Mouse (Mus musculus): ENCODE measurements at regions not wholly inside any gene's neighbourhood (a gene's known extent, or its start where the extent isn't known, plus 50 kb on each side); places are given as distances from the start of the nearest gene placed in this dataset.

- Histone ChIP-seq H3K9ac (ENCODE audit: low read depth, low read length) (no peak overlapping the region), H3K27me3 (ENCODE audit: control insufficient read depth, insufficient read depth, low read length) (no peaks in the 10 kb centered on the region), H3K27ac (ENCODE audit: low read depth, low read length) (no peak overlapping the region), H3K4me2 (replicated peaks; ENCODE audit: low read depth, low read length) (no peak overlapping the region), H3K9me3 (ENCODE audit: control insufficient read depth, low read length) (no peaks in the 10 kb centered on the region), H3K4me1 (replicated peaks; ENCODE audit: control insufficient read depth, insufficient read depth, low read length) (no peaks in the 10 kb centered on the region), H3K4me3 (ENCODE audit: low read depth, low read length) (no peak overlapping the region), H3K36me3 (ENCODE audit: control insufficient read depth, insufficient read depth, low read length) (no peaks in the 10 kb centered on the region)
- DNase-seq (ENCODE audit: low spot score), result no peak
- 81% methylated on average over 3 of the region's 3 CpGs for WGBS
- no peak for ATAC-seq (ENCODE audit: low FRiP score)
Measured at GRCm38 (mm10) chr17:52225584-52225983, 376.9 kb upstream of the Kcnh8 start.

DNA sequence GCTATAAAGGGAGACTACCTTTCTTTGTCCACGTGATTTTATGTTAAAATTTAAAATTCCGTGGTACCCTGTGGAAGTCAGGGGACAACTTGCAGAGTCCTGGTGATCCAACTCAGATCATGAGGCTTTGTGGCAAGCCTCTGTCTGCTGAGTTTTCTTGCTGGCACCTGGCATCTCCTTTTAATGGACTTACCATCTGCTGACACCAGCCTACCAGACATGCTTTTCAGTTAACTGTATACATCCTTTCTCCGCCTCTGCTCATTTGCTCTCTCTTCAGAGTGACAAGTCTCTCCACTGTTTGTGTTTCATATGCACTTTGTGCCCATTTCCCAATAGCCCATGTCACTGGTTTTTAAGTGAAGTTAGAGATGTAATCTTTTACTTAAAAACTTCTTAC lies 382.1 kb upstream of the Kcnh8 start:
- Histone ChIP-seq H3K27ac (ENCODE audit: low read depth, low read length) (no peak overlapping the region), H3K27me3 (ENCODE audit: control insufficient read depth, insufficient read depth, low read length) (no peaks in the 10 kb centered on the region), H3K36me3 (ENCODE audit: control insufficient read depth, insufficient read depth, low read length) (no peaks in the 10 kb centered on the region), H3K4me1 (replicated peaks; ENCODE audit: control insufficient read depth, insufficient read depth, low read length) (no peaks in the 10 kb centered on the region), H3K4me2 (replicated peaks; ENCODE audit: low read depth, low read length) (no peak overlapping the region), H3K9ac (ENCODE audit: low read depth, low read length) (no peak overlapping the region), H3K4me3 (ENCODE audit: low read depth, low read length) (no peak overlapping the region), H3K9me3 (ENCODE audit: control insufficient read depth, low read length) (no peaks in the 10 kb centered on the region)
- ATAC-seq (ENCODE audit: low FRiP score), result no peak
- WGBS, result 82% methylated on average over 3 of the region's 3 CpGs
- no peak for DNase-seq (ENCODE audit: low spot score)

- Histone ChIP-seq H3K36me3 (ENCODE audit: control insufficient read depth, insufficient read depth, low read length) (no peaks in the 10 kb centered on the region), H3K4me3 (ENCODE audit: low read depth, low read length) (no peak overlapping the region), H3K9ac (ENCODE audit: low read depth, low read length) (no peak overlapping the region), H3K4me1 (replicated peaks; ENCODE audit: control insufficient read depth, insufficient read depth, low read length) (no peaks in the 10 kb centered on the region), H3K9me3 (ENCODE audit: control insufficient read depth, low read length) (no peaks in the 10 kb centered on the region), H3K4me2 (replicated peaks; ENCODE audit: low read depth, low read length) (no peak overlapping the region), H3K27me3 (ENCODE audit: control insufficient read depth, insufficient read depth, low read length) (no peaks in the 10 kb centered on the region), H3K27ac (ENCODE audit: low read depth, low read length) (no peak overlapping the region)
- DNase-seq (ENCODE audit: low spot score), result no peak
- no peak for ATAC-seq (ENCODE audit: low FRiP score)
Measured at GRCm38 (mm10) chr17:52217411-52217810, 384.3 kb upstream of the Satb1 start.

- ATAC-seq (ENCODE audit: low FRiP score) (no peak), DNase-seq (ENCODE audit: low spot score) (no peak)
- Histone ChIP-seq H3K4me3 (ENCODE audit: low read depth, low read length) (no peak overlapping the region), H3K27ac (ENCODE audit: low read depth, low read length) (no peak overlapping the region), H3K4me1 (replicated peaks; ENCODE audit: control insufficient read depth, insufficient read depth, low read length) (no peaks in the 10 kb centered on the region), H3K9me3 (ENCODE audit: control insufficient read depth, low read length) (no peaks in the 10 kb centered on the region), H3K36me3 (ENCODE audit: control insufficient read depth, insufficient read depth, low read length) (no peaks in the 10 kb centered on the region), H3K9ac (ENCODE audit: low read depth, low read length) (no peak overlapping the region), H3K4me2 (replicated peaks; ENCODE audit: low read depth, low read length) (no peak overlapping the region), H3K27me3 (ENCODE audit: control insufficient read depth, insufficient read depth, low read length) (no peaks in the 10 kb centered on the region)
- WGBS, result 82% methylated on average over 2 of the region's 2 CpGs
Measured at GRCm38 (mm10) chr17:52212944-52213343, 379.9 kb upstream of the Satb1 start.

DNA sequence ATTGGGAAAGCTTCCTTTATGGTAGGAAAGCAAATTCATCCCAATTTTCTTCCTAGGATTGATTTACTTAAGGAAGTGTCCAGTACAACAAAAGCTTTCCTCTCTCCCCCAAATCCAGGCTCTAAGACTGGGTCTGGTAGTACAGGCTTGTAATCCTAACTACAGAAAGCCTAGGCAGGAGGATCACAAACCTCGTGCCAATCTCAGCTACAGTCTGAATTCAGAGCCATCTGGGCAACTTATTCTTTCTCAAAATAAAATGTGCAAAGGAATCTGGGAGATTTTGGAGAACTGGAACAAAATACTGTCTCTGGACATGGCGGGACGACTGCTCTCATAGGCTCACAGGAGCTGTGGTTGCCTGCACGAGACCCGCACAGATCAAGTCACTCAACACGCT lies 377.4 kb upstream of the Satb1 start:
- no peaks in the 10 kb centered on the region for H3K4me1 ChIP-seq (replicated peaks; ENCODE audit: control insufficient read depth, insufficient read depth, low read length)
- 86% methylated on average over 6 of the region's 6 CpGs for WGBS
- H3K9ac ChIP-seq (ENCODE audit: low read depth, low read length), result no peak overlapping the region
- H3K27ac ChIP-seq (ENCODE audit: low read depth, low read length), result no peak overlapping the region
- H3K36me3 ChIP-seq (ENCODE audit: control insufficient read depth, insufficient read depth, low read length), result no peaks in the 10 kb centered on the region
- ATAC-seq (ENCODE audit: low FRiP score) (no peak), DNase-seq (ENCODE audit: low spot score) (no peak)
- H3K4me2 ChIP-seq (replicated peaks; ENCODE audit: low read depth, low read length), result no peak overlapping the region
- H3K9me3 ChIP-seq (ENCODE audit: control insufficient read depth, low read length), result no peaks in the 10 kb centered on the region
- no peak overlapping the region for H3K4me3 ChIP-seq (ENCODE audit: low read depth, low read length)
- no peaks in the 10 kb centered on the region for H3K27me3 ChIP-seq (ENCODE audit: control insufficient read depth, insufficient read depth, low read length)

- no peaks in the 10 kb centered on the region for H3K36me3 ChIP-seq (ENCODE audit: control insufficient read depth, insufficient read depth, low read length)
- no peak overlapping the region for H3K27ac ChIP-seq (ENCODE audit: low read depth, low read length)
- H3K4me2 ChIP-seq (replicated peaks; ENCODE audit: low read depth, low read length), result no peak overlapping the region
- no peaks in the 10 kb centered on the region for H3K9me3 ChIP-seq (ENCODE audit: control insufficient read depth, low read length)
- H3K4me1 ChIP-seq (replicated peaks; ENCODE audit: control insufficient read depth, insufficient read depth, low read length), result no peaks in the 10 kb centered on the region
- H3K4me3 ChIP-seq (ENCODE audit: low read depth, low read length), result no peak overlapping the region
- ATAC-seq (ENCODE audit: low FRiP score) (no peak), DNase-seq (ENCODE audit: low spot score) (no peak)
- H3K9ac ChIP-seq (ENCODE audit: low read depth, low read length), result no peak overlapping the region
- H3K27me3 ChIP-seq (ENCODE audit: control insufficient read depth, insufficient read depth, low read length), result no peaks in the 10 kb centered on the region
- WGBS, result 87% methylated on average over 4 of the region's 4 CpGs
Measured at GRCm38 (mm10) chr17:52197731-52198130, 364.6 kb upstream of the Satb1 start.

DNA sequence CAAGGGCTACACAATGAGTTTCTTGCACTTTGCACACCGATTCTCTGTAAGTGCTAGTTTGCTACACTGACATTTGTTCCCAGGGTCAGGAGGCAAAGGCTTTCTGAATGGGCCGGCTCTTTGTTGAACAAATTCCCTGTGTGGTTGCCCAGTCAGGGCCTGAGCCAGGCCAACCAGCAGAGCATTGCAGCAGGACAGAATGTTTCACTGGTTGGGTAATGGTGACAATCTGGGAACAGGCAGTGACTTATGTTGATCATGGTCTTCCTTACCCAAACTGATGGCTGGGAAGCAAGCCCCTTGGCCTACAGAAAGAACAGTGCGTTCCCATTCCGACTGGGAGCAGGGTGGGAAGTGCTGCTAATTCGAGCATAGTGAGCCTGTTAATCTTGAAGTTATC lies 363.7 kb upstream of the Satb1 start:
- H3K4me3 ChIP-seq (ENCODE audit: low read depth, low read length), result no peak overlapping the region
- H3K9me3 ChIP-seq (ENCODE audit: control insufficient read depth, low read length), result no peaks in the 10 kb centered on the region
- ATAC-seq (ENCODE audit: low FRiP score) (no peak), DNase-seq (ENCODE audit: low spot score) (no peak)
- no peaks in the 10 kb centered on the region for H3K36me3 ChIP-seq (ENCODE audit: control insufficient read depth, insufficient read depth, low read length)
- H3K27ac ChIP-seq (ENCODE audit: low read depth, low read length), result no peak overlapping the region
- no peaks in the 10 kb centered on the region for H3K27me3 ChIP-seq (ENCODE audit: control insufficient read depth, insufficient read depth, low read length)
- no peak overlapping the region for H3K4me2 ChIP-seq (replicated peaks; ENCODE audit: low read depth, low read length)
- WGBS, result 82% methylated on average over 5 of the region's 5 CpGs
- H3K4me1 ChIP-seq (replicated peaks; ENCODE audit: control insufficient read depth, insufficient read depth, low read length), result no peaks in the 10 kb centered on the region
- no peak overlapping the region for H3K9ac ChIP-seq (ENCODE audit: low read depth, low read length)

- ATAC-seq (ENCODE audit: low FRiP score) (no peak), DNase-seq (ENCODE audit: low spot score) (no peak)
- H3K27me3 ChIP-seq (ENCODE audit: control insufficient read depth, insufficient read depth, low read length), result no peaks in the 10 kb centered on the region
- no peak overlapping the region for H3K9ac ChIP-seq (ENCODE audit: low read depth, low read length)
- H3K27ac ChIP-seq (ENCODE audit: low read depth, low read length), result no peak overlapping the region
- H3K4me1 ChIP-seq (replicated peaks; ENCODE audit: control insufficient read depth, insufficient read depth, low read length), result no peaks in the 10 kb centered on the region
- H3K36me3 ChIP-seq (ENCODE audit: control insufficient read depth, insufficient read depth, low read length), result no peaks in the 10 kb centered on the region
- H3K9me3 ChIP-seq (ENCODE audit: control insufficient read depth, low read length), result no peaks in the 10 kb centered on the region
- 87% methylated on average over 5 of the region's 5 CpGs for WGBS
- no peak overlapping the region for H3K4me2 ChIP-seq (replicated peaks; ENCODE audit: low read depth, low read length)
- no peak overlapping the region for H3K4me3 ChIP-seq (ENCODE audit: low read depth, low read length)
Measured at GRCm38 (mm10) chr17:52195804-52196203, 362.7 kb upstream of the Satb1 start.

DNA sequence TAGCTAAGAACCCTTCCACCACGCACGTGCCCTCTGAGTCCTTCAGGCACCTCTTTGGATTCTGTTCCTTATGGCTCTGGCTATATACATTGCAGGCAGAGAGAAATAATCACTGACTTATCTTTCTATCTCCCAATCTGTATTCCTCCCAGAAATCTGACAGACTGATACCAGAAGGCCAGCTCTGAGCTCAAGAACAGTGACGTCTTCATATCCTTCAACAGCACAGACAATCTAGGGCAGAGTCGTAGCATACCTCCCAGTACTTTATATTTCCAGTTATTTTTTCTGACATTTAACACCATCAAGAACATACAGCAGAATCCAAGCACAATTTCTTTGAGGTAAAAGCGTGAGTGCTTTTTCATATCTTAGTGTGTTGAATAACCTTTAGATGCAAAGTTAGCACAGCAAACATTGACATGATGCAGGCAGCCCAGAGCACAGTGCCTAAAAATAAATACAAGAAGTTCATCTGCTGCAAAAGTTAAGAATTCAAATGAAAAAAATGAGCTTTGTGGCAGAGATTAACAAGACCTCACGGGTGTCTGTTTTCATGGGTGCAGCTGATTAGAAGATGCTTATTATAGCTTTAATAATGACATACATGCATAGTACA lies 358.1 kb upstream of the Satb1 start:
- Histone ChIP-seq H3K27ac (ENCODE audit: low read depth, low read length) (no peak overlapping the region), H3K4me2 (replicated peaks; ENCODE audit: low read depth, low read length) (no peak overlapping the region), H3K4me3 (ENCODE audit: low read depth, low read length) (no peak overlapping the region), H3K36me3 (ENCODE audit: control insufficient read depth, insufficient read depth, low read length) (no peaks in the 10 kb centered on the region), H3K9me3 (ENCODE audit: control insufficient read depth, low read length) (no peaks in the 10 kb centered on the region), H3K9ac (ENCODE audit: low read depth, low read length) (no peak overlapping the region), H3K27me3 (ENCODE audit: control insufficient read depth, insufficient read depth, low read length) (no peaks in the 10 kb centered on the region), H3K4me1 (replicated peaks; ENCODE audit: control insufficient read depth, insufficient read depth, low read length) (no peaks in the 10 kb centered on the region)
- WGBS, result 89% methylated on average over 6 of the region's 6 CpGs
- ATAC-seq (ENCODE audit: low FRiP score) (no peak), DNase-seq (ENCODE audit: low spot score) (no peak)
